Mouse (Mus musculus) liver, embryonic 13.5 days (tissue): Measurements from ENCODE around the gene Gm10959. TPM values are rescaled to one million over a fixed set of nuclear protein-coding genes. Genes with fewer than 3 reads are reported as not detected.
"Not testable (repeated sequence)": the region's sequence is repeated elsewhere in the genome, so short reads cannot be mapped to it uniquely, and the experiment has no call there.

ENCODE experiments used
- ATAC-seq: fragments of 200-750 bp; cut with Nextera tagmentation; 2 replicates; pipeline ENCODE4 v1.8.0; 2017; ENCODE audit warnings: low read depth, mild to moderate bottlenecking, moderate number of reproducible peaks, moderate library complexity
- DNase-seq: peaks from one replicate; pipeline ENCODE4 v3.0.0; 2022
- H3K27ac ChIP-seq: fragments of 300-500 bp; sonication (generic); 2 replicates; pipeline ENCODE4 v1.5.1; 2015; ENCODE audit warnings: moderate library complexity, mild to moderate bottlenecking, inconsistent platforms
- H3K27me3 ChIP-seq: fragments of 300-500 bp; sonication (generic); 2 replicates; pipeline ENCODE4 v1.6.1; 2015; ENCODE audit warnings: mild to moderate bottlenecking, inconsistent platforms
- H3K36me3 ChIP-seq: fragments of 300-500 bp; sonication (generic); 2 replicates; pipeline ENCODE4 v1.6.1; 2015; ENCODE audit warnings: mild to moderate bottlenecking, inconsistent platforms
- H3K4me1 ChIP-seq: fragments of 300-500 bp; sonication (generic); replicated peaks from 2 replicates; pipeline ENCODE4 v1.6.1; 2015; ENCODE audit warnings: inconsistent platforms
- H3K4me2 ChIP-seq: fragments of 300-500 bp; sonication (generic); 2 replicates; pipeline ENCODE4 v1.6.1; 2015; ENCODE audit warnings: inconsistent platforms, mild to moderate bottlenecking, moderate library complexity
- H3K4me3 ChIP-seq: fragments of 300-500 bp; sonication (generic); replicated peaks from 2 replicates; pipeline ENCODE4 v1.5.1; 2015; ENCODE audit warnings: mild to moderate bottlenecking, inconsistent platforms
- H3K9ac ChIP-seq: fragments of 300-500 bp; sonication (generic); 2 replicates; pipeline ENCODE4 v1.6.1; 2015; ENCODE audit warnings: mild to moderate bottlenecking, inconsistent platforms
- H3K9me3 ChIP-seq: fragments of 300-500 bp; sonication (generic); replicated peaks from 2 replicates; pipeline ENCODE4 v1.6.1; 2016; ENCODE audit warnings: inconsistent platforms
- WGBS: fragments of 180-500 bp; shearing (Covaris S2); methylation state at CpG from one replicate; pipeline ENCODE4 v1.1.7; 2015; ENCODE audit not compliant: insufficient replicate concordance; 5-methylcytosine and 5-hydroxymethylcytosine counted together
- polyA plus RNA-seq: library from polyadenylated mRNA; unstranded; fragments of >200 nt; fragmentation: Nextera tagmentation; extraction: Ambion mirVana; gene quantifications from 2 replicates; pipeline ENCODE4 v1.2.1, GENCODE M21; 2015

The Gm10959 gene
- polyA plus RNA-seq, result not detected in 2 replicates

GRCm38 (mm10) chr3:122919260-122919659 is at the start of gene Gm10959:
Gene Gm10959 (minus strand): TSS chr3:122919360.
- Histone ChIP-seq H3K9ac (peak within 1 kb of the TSS; percentile 0; the same call in 1 of the 2 replicates), H3K9me3 (no peaks in the 10 kb centered on the region), H3K4me3 (no peak within 1 kb of the TSS), H3K27ac (no peak within 1 kb of the TSS), H3K36me3 (no peaks in the 10 kb centered on the region), H3K4me1 (peaks cover 41% of the 10 kb centered on the region), H3K4me2 (no peak within 1 kb of the TSS), H3K27me3 (no peaks in the 10 kb centered on the region)
- no peak for ATAC-seq
- no peak for DNase-seq
- 83% methylated on average over 8 of the region's 8 CpGs for WGBS

- 80% methylated on average over 9 of the region's 9 CpGs for WGBS
- no peaks in the 10 kb centered on the region for H3K27me3 ChIP-seq
- no peak overlapping the region for H3K4me2 ChIP-seq
- ATAC-seq (no peak), DNase-seq (no peak)
- no peaks in the 10 kb centered on the region for H3K9me3 ChIP-seq
- H3K36me3 ChIP-seq, result peaks cover 8% of the 10 kb centered on the region; the same call in 1 of the 2 replicates
- no peak overlapping the region for H3K27ac ChIP-seq
- no peak overlapping the region for H3K4me3 ChIP-seq
- H3K9ac ChIP-seq, result no peak overlapping the region
- no peaks in the 10 kb centered on the region for H3K4me1 ChIP-seq
These were observed 49.2 kb upstream of the Gm10959 start for GRCm38 (mm10) chr3:122968391-122968790.

- H3K27me3 ChIP-seq, result no peaks in the 10 kb centered on the region
- H3K4me1 ChIP-seq, result no peaks in the 10 kb centered on the region
- no peak overlapping the region for H3K4me3 ChIP-seq
- DNase-seq (no peak), ATAC-seq (no peak)
- no peak overlapping the region for H3K27ac ChIP-seq
- 54% methylated on average over 5 of the region's 5 CpGs for WGBS
- H3K4me2 ChIP-seq, result no peak overlapping the region
- peaks cover 13% of the 10 kb centered on the region; the same call in 1 of the 2 replicates for H3K36me3 ChIP-seq
- H3K9ac ChIP-seq, result no peak overlapping the region
- H3K9me3 ChIP-seq, result no peaks in the 10 kb centered on the region
These were observed 45.1 kb upstream of the Gm10959 start for GRCm38 (mm10) chr3:122964301-122964700.

GRCm38 (mm10) chr3:122950129-122950528 is 31.0 kb upstream of the Gm10959 start:
- H3K9me3 ChIP-seq, result no peaks in the 10 kb centered on the region
- H3K36me3 ChIP-seq, result peaks cover 12% of the 10 kb centered on the region
- DNase-seq, result no peak
- no peak overlapping the region for H3K9ac ChIP-seq
- H3K27ac ChIP-seq, result no peak overlapping the region
- H3K4me3 ChIP-seq, result no peak overlapping the region
- no peak overlapping the region for H3K4me2 ChIP-seq
- ATAC-seq, result no peak
- H3K27me3 ChIP-seq, result no peaks in the 10 kb centered on the region
- 79% methylated on average over 2 of the region's 2 CpGs for WGBS
- H3K4me1 ChIP-seq, result no peaks in the 10 kb centered on the region

GRCm38 (mm10) chr3:122943387-122943890 is 24.3 kb upstream of the Gm10959 start:
- 69% methylated on average over 6 of the region's 6 CpGs for WGBS
- no peak for DNase-seq
- no peaks in the 10 kb centered on the region for H3K4me1 ChIP-seq

GRCm38 (mm10) chr3:122939215-122939614 is 20.1 kb upstream of the Gm10959 start:
- Histone ChIP-seq H3K4me1 (no peaks in the 10 kb centered on the region), H3K9me3 (no peaks in the 10 kb centered on the region)
- no peak for DNase-seq

More at GRCm38 (mm10) chr3:122943387-122943890, 24.3 kb upstream of the Gm10959 start:
- peaks cover 4% of the 10 kb centered on the region; the same call in 1 of the 2 replicates for H3K36me3 ChIP-seq
- no peak overlapping the region for H3K4me3 ChIP-seq
- no peak overlapping the region for H3K9ac ChIP-seq
- no peaks in the 10 kb centered on the region for H3K9me3 ChIP-seq
- H3K27me3 ChIP-seq, result no peaks in the 10 kb centered on the region
- no peak overlapping the region for H3K27ac ChIP-seq
- ATAC-seq, result no peak
- no peak overlapping the region for H3K4me2 ChIP-seq

GRCm38 (mm10) chr3:122937176-122937575 is 18.0 kb upstream of the Gm10959 start:
- H3K4me2 ChIP-seq, H3K27ac ChIP-seq, H3K9ac ChIP-seq, H3K9me3 ChIP-seq, H3K4me1 ChIP-seq, DNase-seq, H3K4me3 ChIP-seq, ATAC-seq, H3K36me3 ChIP-seq, H3K27me3 ChIP-seq: not testable (repeated sequence)
- 79% methylated on average over 13 of the region's 13 CpGs for WGBS

More at GRCm38 (mm10) chr3:122939215-122939614, 20.1 kb upstream of the Gm10959 start:
- Histone ChIP-seq H3K36me3 (0 out of 2 replicates have a peak, but pooled peaks cover 4% of the 10 kb centered on the region), H3K27me3 (no peaks in the 10 kb centered on the region), H3K4me2 (no peak overlapping the region), H3K9ac (no peak overlapping the region), H3K27ac (no peak overlapping the region), H3K4me3 (no peak overlapping the region)
- no peak for ATAC-seq
- 66% methylated on average over 2 of the region's 2 CpGs for WGBS

GRCm38 (mm10) chr3:122932466-122932865 is 13.3 kb upstream of the Gm10959 start:
- peaks cover 8% of the 10 kb centered on the region for H3K36me3 ChIP-seq
- no peak overlapping the region for H3K4me2 ChIP-seq
- WGBS, result 74% methylated on average over 1 of the region's 1 CpGs
- H3K9me3 ChIP-seq, result no peaks in the 10 kb centered on the region
- no peaks in the 10 kb centered on the region for H3K4me1 ChIP-seq
- ATAC-seq (no peak), DNase-seq (no peak)
- H3K4me3 ChIP-seq, result no peak overlapping the region
- H3K27ac ChIP-seq, result no peak overlapping the region
- no peaks in the 10 kb centered on the region for H3K27me3 ChIP-seq
- H3K9ac ChIP-seq, result no peak overlapping the region

- WGBS, result 86% methylated on average over 6 of the region's 6 CpGs
These were observed 10.6 kb upstream of the Gm10959 start for GRCm38 (mm10) chr3:122929723-122930122.

GRCm38 (mm10) chr3:122924009-122924914 is 5.1 kb upstream of the Gm10959 start, which contains the start of gene 1810037I17Rik:
Gene 1810037I17Rik (plus strand): TSS chr3:122924203.
- Histone ChIP-seq H3K27me3 (no peaks in the 10 kb centered on the region), H3K27ac (peak within 1 kb of the TSS; percentile 91), H3K4me2 (peak within 1 kb of the TSS; percentile 79), H3K4me1 (peaks cover 46% of the 10 kb centered on the region), H3K4me3 (peak within 1 kb of the TSS; percentile 74), H3K9me3 (no peaks in the 10 kb centered on the region), H3K36me3 (peaks cover 14% of the 10 kb centered on the region), H3K9ac (peak within 1 kb of the TSS; percentile 81)
- WGBS, result 1% methylated on average over 67 of the region's 68 CpGs
- ATAC-seq (peak; percentile 93), DNase-seq (peak; percentile 93)

More at GRCm38 (mm10) chr3:122929723-122930122, 10.6 kb upstream of the Gm10959 start:
- DNase-seq (no peak), ATAC-seq (no peak)
- Histone ChIP-seq H3K4me3 (no peak overlapping the region), H3K9ac (no peak overlapping the region), H3K4me2 (no peak overlapping the region), H3K9me3 (no peaks in the 10 kb centered on the region), H3K27me3 (no peaks in the 10 kb centered on the region), H3K4me1 (peaks cover 12% of the 10 kb centered on the region), H3K27ac (no peak overlapping the region), H3K36me3 (peaks cover 18% of the 10 kb centered on the region)

GRCm38 (mm10) chr3:122923147-122923546 is 4.0 kb upstream of the Gm10959 start:
- ATAC-seq (no peak), DNase-seq (peak; percentile 32)
- no peaks in the 10 kb centered on the region for H3K9me3 ChIP-seq
- peak overlapping the region; percentile 74 for H3K4me3 ChIP-seq
- H3K4me2 ChIP-seq, result peak overlapping the region; percentile 79
- no peaks in the 10 kb centered on the region for H3K27me3 ChIP-seq
- H3K27ac ChIP-seq, result peak overlapping the region; percentile 91
- WGBS, result 35% methylated on average over 7 of the region's 7 CpGs
- peaks cover 46% of the 10 kb centered on the region for H3K4me1 ChIP-seq
- H3K36me3 ChIP-seq, result peaks cover 14% of the 10 kb centered on the region
- H3K9ac ChIP-seq, result peak overlapping the region; percentile 81
